7 mouse cellular contexts compared by ENCODE assay signal in the genomic region with DNA sequence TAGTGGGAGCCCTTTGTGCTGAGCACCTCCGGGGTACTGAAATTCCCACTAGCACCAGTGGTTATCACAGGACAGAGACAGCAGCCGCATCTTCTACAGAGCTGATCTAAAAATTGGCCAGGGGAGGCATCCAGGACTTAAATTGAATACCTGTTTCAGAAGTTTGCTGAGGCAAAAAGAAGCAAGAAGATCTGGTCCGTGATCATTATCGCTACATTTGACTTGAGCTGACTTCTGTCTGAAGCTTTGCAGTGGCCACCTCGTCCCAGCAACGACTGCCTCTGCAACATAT.
DNase-seq lines count a peak whose midpoint lies in the region; ATAC-seq lines count a peak whose summit lies in the region.

No protein-coding gene starts in this region.

- WGBS in lung, embryonic 15.5 days, result 25% methylated on average over 6 of the region's 6 CpGs
- WGBS in forebrain, embryonic 14.5 days, result 12% methylated on average over 6 of the region's 6 CpGs
- WGBS in limb, embryonic 12.5 days, result 29% methylated on average over 6 of the region's 6 CpGs
- WGBS in stomach, embryonic 15.5 days, result 31% methylated on average over 6 of the region's 6 CpGs

- H3K27ac ChIP-seq in lung, embryonic 15.5 days, result peak overlapping the region; percentile 80
- no peak overlapping the region for H3K27ac ChIP-seq in forebrain, embryonic 14.5 days (ENCODE audit: low read depth, low read length)
- peak overlapping the region; percentile 88 for H3K27ac ChIP-seq in limb, embryonic 12.5 days
- peak overlapping the region; percentile 83 for H3K27ac ChIP-seq in stomach, embryonic 15.5 days

- ATAC-seq in lung, embryonic 15.5 days (ENCODE audit: borderline replicate concordance, extremely low read depth, low FRiP score, low TSS enrichment), result no peak
- ATAC-seq in forebrain, embryonic 14.5 days, result no peak
- no peak for ATAC-seq in limb, embryonic 12.5 days (ENCODE audit: insufficient number of reproducible peaks, insufficient read depth, low FRiP score, low TSS enrichment, low read depth)
- ATAC-seq in stomach, embryonic 15.5 days (ENCODE audit: insufficient read depth, low FRiP score, low read depth), result no peak

- peak overlapping the region; percentile 37; the same call in 1 of the 2 replicates for H3K9ac ChIP-seq in lung, embryonic 15.5 days
- peak overlapping the region; percentile 58 for H3K9ac ChIP-seq in forebrain, embryonic 14.5 days (ENCODE audit: low read length)
- H3K9ac ChIP-seq in limb, embryonic 12.5 days (replicated peaks), result peak overlapping the region; percentile 53
- no peak overlapping the region for H3K9ac ChIP-seq in stomach, embryonic 15.5 days

- H3K4me3 ChIP-seq in lung, embryonic 15.5 days, result peak overlapping the region; percentile 46
- H3K4me3 ChIP-seq in forebrain, embryonic 14.5 days (ENCODE audit: low read depth, low read length), result peak overlapping the region; percentile 35
- peak overlapping the region; percentile 40; the same call in 1 of the 2 replicates for H3K4me3 ChIP-seq in limb, embryonic 12.5 days (replicated peaks)
- peak overlapping the region; percentile 40 for H3K4me3 ChIP-seq in stomach, embryonic 15.5 days (replicated peaks)

- H3K27me3 ChIP-seq in lung, embryonic 15.5 days, result no peaks in the 10 kb centered on the region
- H3K27me3 ChIP-seq in forebrain, embryonic 14.5 days (replicated peaks; ENCODE audit: control insufficient read depth, insufficient read depth, low read length), result no peaks in the 10 kb centered on the region
- H3K27me3 ChIP-seq in limb, embryonic 12.5 days, result peaks cover 13% of the 10 kb centered on the region
- H3K27me3 ChIP-seq in stomach, embryonic 15.5 days (replicated peaks), result no peaks in the 10 kb centered on the region

- H3K4me2 ChIP-seq in lung, embryonic 15.5 days, result peak overlapping the region; percentile 87
- H3K4me2 ChIP-seq in forebrain, embryonic 14.5 days (ENCODE audit: low read length), result peak overlapping the region; percentile 71
- H3K4me2 ChIP-seq in limb, embryonic 12.5 days, result peak overlapping the region; percentile 71
- peak overlapping the region; percentile 74 for H3K4me2 ChIP-seq in stomach, embryonic 15.5 days

- no peaks in the 10 kb centered on the region for H3K9me3 ChIP-seq in lung, embryonic 15.5 days
- no peaks in the 10 kb centered on the region for H3K9me3 ChIP-seq in forebrain, embryonic 14.5 days (replicated peaks; ENCODE audit: control insufficient read depth, low read length)
- no peaks in the 10 kb centered on the region for H3K9me3 ChIP-seq in limb, embryonic 12.5 days
- H3K9me3 ChIP-seq in stomach, embryonic 15.5 days, result no peaks in the 10 kb centered on the region

- H3K4me1 ChIP-seq in lung, embryonic 15.5 days, result peaks cover 18% of the 10 kb centered on the region
- H3K4me1 ChIP-seq in forebrain, embryonic 14.5 days (ENCODE audit: control insufficient read depth, insufficient read depth, low read length), result peaks cover 11% of the 10 kb centered on the region
- H3K4me1 ChIP-seq in limb, embryonic 12.5 days (replicated peaks), result peaks cover 19% of the 10 kb centered on the region
- peaks cover 19% of the 10 kb centered on the region; the same call in 1 of the 2 replicates for H3K4me1 ChIP-seq in stomach, embryonic 15.5 days

- no peak for DNase-seq in lung, postnatal 36 days
- DNase-seq in forebrain, embryonic 14.5 days (ENCODE audit: low spot score), result no peak
- no peak for DNase-seq in spleen, postnatal 14 days (ENCODE audit: low spot score in 2 of 2)
- DNase-seq in left cerebral cortex, adult 8-10 months (ENCODE audit: low spot score in 2 of 2), result no peak

- no peaks in the 10 kb centered on the region for H3K36me3 ChIP-seq in lung, embryonic 15.5 days
- H3K36me3 ChIP-seq in forebrain, embryonic 14.5 days (ENCODE audit: control insufficient read depth, insufficient read depth, low read length), result no peaks in the 10 kb centered on the region
- H3K36me3 ChIP-seq in limb, embryonic 12.5 days, result no peaks in the 10 kb centered on the region
- no peaks in the 10 kb centered on the region for H3K36me3 ChIP-seq in stomach, embryonic 15.5 days
